Mouse (Mus musculus): ENCODE measurements at regions not wholly inside any gene's neighbourhood (a gene's known extent, or its start where the extent isn't known, plus 50 kb on each side); places are given as distances from the start of the nearest gene placed in this dataset.

DNA sequence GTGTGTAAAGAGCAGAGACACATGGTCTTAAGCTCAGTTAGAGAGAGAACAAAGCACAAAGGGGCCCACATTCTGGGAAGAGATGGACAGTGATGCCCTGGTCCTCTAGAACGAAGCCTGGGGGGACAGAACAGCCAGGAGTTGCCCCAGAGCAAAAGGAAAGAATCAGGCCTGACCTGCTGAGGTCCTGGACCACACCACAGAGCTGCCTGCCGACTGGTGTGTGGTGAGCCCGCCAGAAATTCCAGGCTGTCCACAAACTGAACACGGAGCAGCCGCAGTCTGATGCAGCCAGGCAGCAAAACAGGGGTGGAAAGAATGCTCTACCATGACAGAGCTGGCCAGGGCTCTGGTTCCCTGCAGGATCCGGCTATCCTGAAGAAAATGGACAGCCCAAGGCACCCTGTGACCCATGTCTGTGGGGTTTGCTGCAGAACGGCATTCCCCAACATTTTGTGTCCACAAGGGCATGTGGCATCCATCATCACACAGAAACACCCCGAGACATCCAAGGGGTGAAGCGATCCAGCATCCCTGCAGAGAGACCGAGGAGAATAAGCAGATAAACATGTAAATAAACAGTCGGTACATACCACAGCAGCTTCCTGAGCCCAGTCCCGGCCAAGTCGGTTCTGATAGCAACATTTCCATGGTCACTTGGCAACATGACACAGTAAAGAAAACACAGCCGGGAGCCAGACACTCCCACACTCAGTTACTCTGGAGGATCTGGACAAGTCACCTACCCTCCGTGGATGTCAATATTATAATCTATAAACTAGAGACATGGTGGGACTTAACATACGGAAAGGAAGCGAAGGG lies 65.3 kb upstream of the Pomp start:
- peak; percentile 24 for DNase-seq

DNA sequence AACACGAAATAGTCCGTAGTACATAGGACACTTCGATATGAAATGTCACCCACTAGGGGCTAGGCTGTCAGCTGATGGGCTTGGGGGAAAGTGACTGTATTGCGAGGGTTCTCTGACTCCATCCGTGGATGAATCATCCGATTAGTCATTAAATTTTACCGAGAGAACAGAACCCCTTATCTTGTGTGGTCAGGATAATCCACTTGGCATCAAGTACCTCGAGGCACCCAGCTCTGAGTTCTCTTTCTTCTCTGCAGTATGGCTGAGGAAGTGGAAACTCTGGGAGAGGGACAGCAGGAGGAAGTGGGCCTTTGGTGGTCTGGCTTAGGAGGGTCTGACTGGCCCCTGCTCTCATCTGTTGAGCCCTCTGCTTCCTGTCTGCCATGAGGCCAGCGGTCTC lies 67.2 kb upstream of the Pomp start:
- DNase-seq, result no peak

DNA sequence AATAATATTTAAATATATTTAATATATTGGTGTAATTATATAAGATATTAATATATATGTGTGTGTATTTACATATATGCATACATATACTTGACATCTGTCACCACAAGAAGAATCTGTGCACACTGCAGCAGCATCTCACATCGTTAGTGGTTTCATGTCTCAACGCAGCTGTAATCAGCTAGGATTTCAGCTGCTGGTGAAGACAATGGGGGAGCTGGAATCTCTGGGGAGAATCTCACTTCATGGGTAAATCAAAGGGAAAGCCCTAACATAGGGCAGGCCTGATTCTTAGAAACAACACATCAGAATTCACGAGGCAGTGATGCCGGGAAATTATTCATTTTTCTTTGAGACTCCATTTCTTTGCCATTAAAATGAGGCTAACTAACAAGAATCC lies 66.8 kb upstream of the Flt1 start:
- DNase-seq, result no peak

DNA sequence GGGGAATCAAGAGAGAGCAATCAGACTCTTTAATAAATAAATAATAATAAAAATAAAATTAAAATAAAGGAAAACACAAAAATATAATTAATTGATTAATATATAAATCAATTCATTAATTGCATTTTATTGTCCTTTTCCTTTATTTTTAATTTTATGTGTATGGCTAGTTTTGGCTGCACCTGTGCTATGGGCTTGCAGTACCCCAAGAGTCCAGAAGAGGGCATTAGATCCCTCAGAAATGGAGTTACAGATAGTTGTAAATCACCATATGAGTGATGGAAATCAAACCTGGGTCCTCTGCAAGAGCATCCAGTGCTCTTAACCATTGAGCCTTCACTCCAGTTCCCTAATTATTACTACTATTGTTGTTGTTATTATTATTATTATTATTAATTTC lies 65.3 kb upstream of the Flt1 start:
- DNase-seq, result no peak

DNA sequence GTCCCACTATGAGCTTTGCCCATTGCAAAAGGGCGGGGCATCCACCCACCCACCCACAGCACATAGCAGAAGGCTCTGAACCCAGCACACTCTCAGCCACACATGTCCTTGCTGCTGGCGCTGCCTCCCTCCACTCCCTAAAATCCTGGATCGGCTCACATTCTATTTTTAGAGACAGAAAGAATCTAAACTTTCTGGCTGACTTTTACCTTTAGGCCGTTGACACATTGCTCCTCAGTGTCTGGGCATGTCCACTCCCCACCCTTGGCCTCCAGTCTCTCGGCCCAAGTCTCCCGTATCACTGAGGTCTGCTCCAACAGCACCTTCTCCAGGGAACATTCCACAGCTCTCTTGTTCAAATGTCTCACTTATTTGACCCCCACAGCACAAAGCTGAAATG lies 62.7 kb upstream of the Flt1 start:
- no peak for DNase-seq

DNA sequence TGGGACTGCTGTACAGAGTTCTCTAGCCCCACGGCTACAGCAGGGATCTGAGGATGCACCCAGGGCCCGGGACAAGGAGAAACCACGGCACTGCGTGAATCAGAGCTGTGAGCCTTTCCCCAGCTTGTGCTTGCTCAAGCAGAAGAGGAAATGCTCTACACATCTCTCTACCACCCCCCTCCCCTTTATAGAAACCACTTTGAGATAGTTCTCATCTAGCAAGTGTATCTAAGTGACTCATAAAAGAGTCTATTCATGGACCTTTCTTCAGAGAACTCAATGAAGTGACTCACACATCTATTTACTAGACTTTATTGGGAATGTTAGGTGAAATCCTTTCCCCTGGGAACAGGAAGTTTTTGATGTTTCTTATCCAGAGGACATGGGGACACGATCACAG lies 61.0 kb upstream of the Flt1 start:
- DNase-seq, result no peak

DNA sequence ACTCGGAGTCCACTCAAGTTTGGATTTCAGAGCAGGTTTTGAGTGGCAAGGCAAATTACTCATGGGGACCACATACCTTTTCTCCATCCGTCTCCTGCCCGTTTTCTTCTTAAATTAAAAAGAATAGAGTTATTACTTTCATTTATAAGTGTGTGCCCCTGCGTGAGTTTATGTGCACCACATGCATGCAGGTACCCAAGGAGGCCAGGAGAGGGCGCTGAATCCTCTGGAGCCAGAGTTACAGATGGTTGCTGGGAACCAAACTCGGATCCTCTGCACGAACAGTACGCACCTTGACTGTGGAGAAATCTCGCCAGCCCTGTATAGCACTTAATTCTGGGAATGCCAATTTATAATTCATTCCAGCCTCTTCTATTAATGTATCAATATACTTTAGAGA lies 58.3 kb upstream of the Flt1 start:
- no peak for DNase-seq

DNA sequence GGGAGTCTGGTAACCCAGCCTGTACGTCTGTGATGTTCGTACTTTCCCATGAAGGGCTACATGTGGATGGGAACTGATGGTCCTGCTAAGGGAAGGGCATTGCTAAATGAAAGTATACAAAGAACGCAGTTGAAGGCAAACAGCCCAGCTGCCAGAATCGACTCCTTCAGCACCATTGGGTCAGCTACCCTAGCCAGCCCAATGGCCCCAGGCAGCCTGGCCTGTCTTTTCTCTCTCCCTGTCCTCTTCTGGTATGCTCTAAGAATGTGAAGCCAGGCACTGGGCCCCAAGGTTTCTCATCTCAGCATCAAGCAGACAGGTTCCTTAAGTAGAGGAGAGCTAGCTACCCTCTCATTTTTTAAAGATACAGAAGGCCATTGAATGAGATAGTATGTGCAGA lies 57.7 kb upstream of the Flt1 start:
- no peak for DNase-seq

DNA sequence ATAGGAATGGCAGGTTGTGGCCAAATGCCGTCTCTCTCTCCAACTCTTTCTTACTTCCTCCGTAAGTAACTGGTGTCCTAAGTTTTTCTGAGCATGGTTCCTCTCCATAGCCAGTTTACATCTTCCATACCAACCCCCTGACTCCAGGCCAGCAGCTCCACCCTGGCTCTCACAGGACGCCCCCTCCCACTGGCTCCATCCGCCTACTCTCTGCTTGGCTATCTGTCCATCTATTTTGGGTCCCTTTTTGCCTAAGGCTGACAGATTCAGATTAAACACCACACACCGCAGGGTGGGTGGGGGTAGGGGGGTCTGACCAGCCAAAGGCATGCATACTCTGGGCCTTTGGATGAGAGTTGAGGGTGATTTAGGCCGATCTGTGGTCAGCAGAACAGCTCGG lies 57.0 kb upstream of the Flt1 start:
- no peak for DNase-seq

DNA sequence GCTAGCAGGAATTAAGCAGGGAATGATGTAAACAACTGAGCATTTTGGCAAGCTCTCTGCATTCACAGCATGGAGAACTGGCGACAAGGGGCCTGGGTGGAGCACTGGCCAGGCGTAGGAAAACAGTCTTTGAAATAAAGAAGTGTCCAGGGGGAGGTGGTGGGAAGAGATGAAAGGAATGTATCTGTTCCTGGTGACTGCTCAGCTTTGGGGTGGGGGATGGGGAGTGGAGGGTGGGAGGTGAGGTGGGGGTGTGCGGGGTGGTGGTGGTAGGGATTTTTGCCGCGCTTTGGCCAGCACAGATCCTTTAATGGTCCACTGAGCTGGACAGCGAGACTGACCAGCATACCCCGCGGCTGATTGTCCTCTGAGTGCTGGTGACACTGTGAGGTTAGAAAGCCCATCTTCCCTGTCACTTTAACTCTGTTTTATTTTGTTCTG lies 56.5 kb upstream of the Flt1 start:
- no peak for DNase-seq

DNA sequence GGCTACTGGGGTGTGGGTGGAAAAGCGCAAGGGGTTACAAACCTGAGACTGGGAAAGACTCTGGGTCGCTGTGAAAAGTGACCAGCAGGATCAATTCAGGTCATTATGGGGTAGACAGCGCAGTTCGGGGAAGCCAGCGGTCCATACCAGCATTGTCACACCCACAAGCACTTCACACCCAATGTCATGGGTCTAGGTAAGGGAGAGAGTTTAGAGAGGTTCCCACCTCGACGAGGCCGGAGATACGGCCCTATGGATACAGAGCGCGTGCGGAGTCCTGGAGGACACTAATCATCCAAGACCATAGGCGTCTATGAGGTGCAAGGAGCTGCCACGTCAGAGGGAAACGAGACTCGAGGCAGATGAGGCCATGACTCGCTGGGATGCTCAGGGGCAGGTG lies 55.4 kb upstream of the Flt1 start:
- no peak for DNase-seq

DNA sequence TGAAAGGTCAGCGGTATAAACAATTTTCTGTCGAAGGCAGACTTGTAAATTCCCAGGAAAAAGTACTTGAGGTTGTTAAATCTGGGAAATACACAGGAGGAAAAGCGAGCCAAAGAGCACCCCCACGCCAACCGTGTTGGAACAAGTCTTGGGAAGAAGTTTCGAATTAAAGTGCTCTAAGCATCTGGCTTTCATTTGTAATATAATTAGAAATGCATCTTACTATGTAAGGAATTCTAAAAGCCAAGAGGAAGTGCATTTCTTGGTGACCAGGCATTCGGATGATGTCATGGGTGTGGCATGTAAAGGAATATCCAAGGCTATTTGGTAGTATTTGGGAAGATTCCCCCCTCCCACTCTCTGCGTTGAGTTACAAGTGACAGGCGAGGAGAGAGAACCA lies 52.7 kb upstream of the Flt1 start:
- DNase-seq, result no peak

Measured in lung, postnatal 14 days (tissue).